Mouse (Mus musculus) liver, adult 2 months (tissue): ENCODE measurements around the gene Krtap1-3.

Source experiments
- CTCF ChIP-seq: fragments of 200-500 bp; IDR thresholded peaks from 2 replicates; pipeline ENCODE4 v1.5.1; 2011; ENCODE audit warnings: low read depth, low read length, control low read depth
- POLR2A ChIP-seq: fragments of 200-500 bp; IDR thresholded peaks from 2 replicates; pipeline ENCODE4 v1.6.1; 2011; ENCODE audit warnings: low read length, control low read depth; ENCODE audit not compliant: insufficient read depth; ENCODE audit errors: extremely low read depth

GRCm38 (mm10) chr11:99609126-99609525 is 18.0 kb upstream of the Krtap1-3 start:
- TF ChIP-seq CTCF (no peak), POLR2A (no peak)
